Mouse (Mus musculus): ENCODE measurements at regions not wholly inside any gene's neighbourhood (a gene's known extent, or its start where the extent isn't known, plus 50 kb on each side); places are given as distances from the start of the nearest gene placed in this dataset.
"Not testable (repeated sequence)": the region's sequence is repeated elsewhere in the genome, so short reads cannot be mapped to it uniquely, and the experiment has no call there.

DNA sequence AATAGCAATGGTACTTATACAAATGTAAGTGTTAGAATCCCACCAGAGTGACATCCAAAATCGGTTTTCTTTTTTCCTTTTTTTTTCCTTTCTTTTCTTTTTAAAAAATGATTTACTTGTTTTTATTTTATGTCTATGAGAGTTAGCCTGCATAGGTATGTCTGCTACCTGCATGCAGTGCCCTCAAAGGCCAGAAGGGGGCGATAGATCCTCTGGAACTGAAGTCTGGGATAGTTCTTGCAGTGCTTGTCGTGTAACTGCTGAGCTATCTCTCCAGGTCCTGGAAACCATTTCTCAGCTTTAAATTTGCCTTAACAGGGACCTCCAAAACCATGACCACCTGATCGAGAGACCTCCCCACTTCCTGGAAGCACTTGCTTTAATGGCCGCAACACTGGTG is 93.8 kb downstream of the Defb7 start:
- peak; percentile 1 for DNase-seq (ENCODE audit: low read depth)

GRCm38 (mm10) chr8:19601542-19601941 is 106.6 kb downstream of the Defb7 start:
- DNase-seq (ENCODE audit: low read depth): not testable (repeated sequence)

DNA sequence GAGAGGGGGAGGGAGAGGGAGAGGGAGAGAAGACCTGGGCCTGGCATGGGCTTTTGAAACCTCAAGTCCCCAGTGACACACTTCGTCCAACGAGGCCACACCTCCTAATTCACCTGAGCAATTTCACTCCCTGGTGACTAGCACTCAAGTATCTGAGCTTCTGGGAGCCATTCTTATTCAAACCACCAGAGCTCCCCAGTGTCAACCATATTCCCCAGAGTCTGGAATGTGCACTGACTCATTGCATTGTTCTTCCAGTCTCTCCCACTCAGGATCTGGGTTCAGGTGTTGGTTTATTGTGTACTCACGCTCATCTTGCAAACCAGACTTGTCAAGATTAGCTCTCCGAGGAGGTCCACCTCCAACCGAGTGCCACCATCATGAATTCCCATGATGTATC is 111.7 kb downstream of the Defb7 start:
- no peak for DNase-seq (ENCODE audit: low read depth)

DNA sequence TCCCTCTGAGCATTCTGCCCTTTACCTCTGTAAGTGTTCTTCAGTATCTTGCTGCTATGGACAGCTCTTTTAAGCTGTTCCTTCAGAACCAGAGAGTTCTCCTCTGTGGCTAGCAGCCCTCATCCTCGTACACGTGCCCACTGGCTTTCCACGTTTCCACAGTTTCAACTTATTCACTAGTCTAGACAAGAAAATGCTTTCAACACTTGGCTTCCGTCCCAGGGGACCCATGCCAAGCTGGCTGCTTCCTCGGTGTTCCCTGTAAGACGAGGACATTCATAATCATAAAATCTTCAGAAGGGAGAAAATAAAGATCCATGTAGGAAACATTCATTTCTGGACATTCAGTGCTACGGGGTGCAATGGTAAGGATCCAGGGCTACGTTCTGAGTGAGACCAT is 101.9 kb upstream of the 4930467E23Rik start:
- no peak for DNase-seq (ENCODE audit: low read depth)

DNA sequence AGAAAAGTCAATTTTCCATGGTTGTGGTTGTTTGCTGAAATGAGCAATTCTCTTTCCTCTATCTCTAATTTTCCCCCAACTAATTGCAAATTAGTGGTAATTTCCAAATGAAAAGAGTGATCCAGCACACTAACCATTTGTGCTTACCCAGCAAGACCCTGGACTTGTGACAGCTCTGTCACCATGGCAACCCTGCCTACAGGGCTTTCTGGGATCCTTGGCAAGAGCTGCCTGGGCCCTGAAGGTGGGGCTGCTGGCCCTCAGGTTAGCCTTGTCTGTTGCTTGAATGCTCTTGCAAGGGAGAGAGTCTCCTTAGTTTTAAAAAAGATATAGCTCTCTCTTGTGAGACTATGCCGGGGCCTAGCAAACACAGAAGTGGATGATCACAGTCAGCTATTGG is 80.8 kb upstream of the 4930467E23Rik start:
- not testable (repeated sequence) for DNase-seq (ENCODE audit: low read depth)

Data from induced T-regulatory cell, adult 2 months (primary cell).